Mouse (Mus musculus) left cerebral cortex, postnatal 4 days (tissue): Measurements from ENCODE around the gene Hsdl1. TPM values are rescaled to one million over a fixed set of nuclear protein-coding genes. Genes with fewer than 3 reads are reported as not detected.
A peak's percentile ranks its signal among the peaks of the same experiment; 100 is the strongest.

Experiments
- DNase-seq: peaks from one replicate; pipeline ENCODE4 v3.0.0-alpha.2; 2022
- intact Hi-C: fragments of 180-260 bp; cut with DNase I; formaldehyde crosslinking; loops from one replicate; pipeline ENCODE4 v1.15.1; 2025
- total RNA-seq, 2 experiments: library from RNA; stranded (reverse); gene quantifications; 2 replicates each; pipeline ENCODE4 v1.2.3; 2021

The Hsdl1 gene
- total RNA-seq, 2 experiments from 2014 or later, result 103 to 107 TPM

DNA sequence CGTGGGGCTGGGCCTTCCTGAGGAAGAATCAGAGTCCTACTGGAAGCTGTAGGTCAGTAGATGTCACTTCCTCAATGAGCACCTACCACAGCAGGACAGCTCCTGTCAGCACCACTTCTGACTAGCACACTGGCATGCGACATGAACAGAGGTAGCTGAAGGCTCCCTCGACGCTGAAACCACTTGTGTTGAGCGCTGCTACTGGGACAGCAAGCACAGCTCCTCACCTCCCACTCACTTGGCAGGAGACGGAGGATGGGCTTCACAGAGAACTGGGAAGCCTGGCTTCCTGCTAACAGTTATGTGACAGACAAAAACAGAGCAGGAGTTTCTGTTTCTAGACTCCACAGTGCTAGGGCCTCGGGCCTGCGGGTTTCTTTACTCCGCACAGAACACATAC is 43.0 kb downstream of the Hsdl1 start:
- intact Hi-C loops, result no loop called here
- no peak for DNase-seq

DNA sequence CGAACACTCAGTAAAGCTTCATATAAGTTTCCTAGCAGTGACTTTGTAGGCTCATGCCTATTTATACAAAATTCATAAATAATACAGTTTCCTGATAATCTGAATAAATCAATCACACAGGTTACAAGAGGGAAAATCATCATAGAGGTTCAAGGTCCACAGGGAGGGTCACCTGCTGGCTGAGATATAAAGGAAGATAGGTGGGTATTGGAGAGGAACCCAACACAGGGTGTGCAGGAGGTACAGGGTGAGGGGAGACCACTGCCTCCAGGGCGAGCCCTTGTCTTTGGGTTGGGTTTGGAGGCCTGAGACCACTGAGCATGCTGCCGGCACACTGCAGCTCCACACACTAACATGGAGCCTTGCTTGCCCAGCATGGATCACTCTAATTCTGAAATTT is 43.6 kb downstream of the Hsdl1 start:
- no peak for DNase-seq
- intact Hi-C loops, result no loop called here

DNA sequence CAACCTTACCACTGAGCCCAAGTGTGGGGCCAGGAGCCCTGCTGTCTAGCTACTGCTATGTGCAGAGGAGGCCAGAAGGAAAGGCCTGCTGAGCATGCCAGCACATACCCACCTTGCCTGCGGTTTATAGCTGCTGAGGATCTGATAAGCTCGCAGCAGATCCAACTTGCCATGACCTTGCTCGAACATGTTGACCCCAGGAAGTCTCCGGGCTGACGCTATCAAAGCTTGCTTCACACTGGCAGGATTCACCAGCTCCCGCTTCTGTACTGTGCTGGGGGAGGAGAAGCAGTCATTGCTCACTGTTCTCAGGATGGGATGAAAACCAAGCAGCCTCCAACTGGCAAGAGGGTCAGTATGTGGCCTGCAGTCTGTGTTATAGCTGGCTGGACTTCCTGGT is 44.0 kb downstream of the Hsdl1 start:
- no peak for DNase-seq
- intact Hi-C loops, result no loop called here

DNA sequence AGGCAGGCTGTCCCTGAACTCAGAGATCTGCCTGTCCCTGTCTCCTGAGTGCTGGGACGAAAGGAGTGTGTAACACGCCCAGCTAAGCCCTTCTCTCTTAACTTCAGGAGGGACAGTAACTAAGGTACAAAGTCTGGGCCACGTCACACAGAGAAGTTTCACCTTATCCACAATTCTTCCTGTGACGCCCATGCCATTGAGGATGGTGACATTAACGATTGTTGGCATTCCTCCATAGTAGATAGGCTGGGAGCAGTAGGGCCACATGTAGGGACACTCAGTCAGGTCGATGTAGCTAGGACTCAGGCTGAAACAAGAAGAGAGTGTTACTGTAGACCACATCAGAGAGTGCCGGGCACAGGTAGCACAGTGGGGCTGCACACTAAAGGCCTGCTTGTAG is 46.2 kb downstream of the Hsdl1 start:
- intact Hi-C loops, result no loop called here

DNA sequence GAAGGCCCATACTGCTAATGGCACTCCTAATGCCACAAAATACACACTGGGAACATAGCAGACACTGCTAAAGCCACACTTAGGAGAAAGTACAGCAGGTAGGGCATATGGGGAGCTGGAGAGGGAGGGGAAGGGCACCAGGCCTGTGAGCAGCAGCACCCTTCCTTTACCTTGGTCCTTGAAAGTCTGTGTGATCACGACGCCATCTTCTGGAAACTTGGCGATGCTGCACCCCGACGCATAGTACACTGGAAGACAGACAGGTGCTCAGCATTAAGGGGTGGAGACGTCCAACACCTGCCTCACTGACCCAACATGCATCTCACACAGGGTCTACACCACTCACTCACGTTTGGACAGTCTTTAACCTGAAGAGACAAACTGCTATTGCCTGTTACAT is 54.9 kb downstream of the Hsdl1 start:
- intact Hi-C loops, result loop anchor here (5.0 kb wide), 1 partner anchor 73 kb away; the partner anchor contains the start of gene Necab2
- DNase-seq, result no peak

More for the DNA sequence above, 46.2 kb downstream of the Hsdl1 start:
- DNase-seq, result no peak

DNA sequence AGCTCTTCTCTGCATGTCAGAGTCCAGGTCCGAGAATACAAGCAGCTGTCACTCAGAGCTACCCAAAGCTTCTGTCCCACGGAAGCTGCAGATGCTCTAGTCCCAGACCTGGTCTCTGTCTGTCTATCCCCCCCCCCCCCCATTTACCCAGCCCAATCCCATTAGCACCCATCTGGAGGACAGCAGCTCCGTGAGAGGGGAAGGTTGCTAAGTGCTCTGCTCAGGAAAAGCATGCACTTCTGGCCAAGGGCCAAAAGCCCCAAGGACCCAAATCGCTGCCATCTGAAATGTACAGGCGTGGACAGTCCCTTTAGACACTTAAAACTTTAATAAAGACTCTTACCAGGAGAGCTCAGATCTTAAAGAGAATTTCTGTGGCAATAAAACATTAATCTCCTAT is 58.3 kb downstream of the Hsdl1 start:
- intact Hi-C loops, result no loop called here
- peak; percentile 42 for DNase-seq

DNA sequence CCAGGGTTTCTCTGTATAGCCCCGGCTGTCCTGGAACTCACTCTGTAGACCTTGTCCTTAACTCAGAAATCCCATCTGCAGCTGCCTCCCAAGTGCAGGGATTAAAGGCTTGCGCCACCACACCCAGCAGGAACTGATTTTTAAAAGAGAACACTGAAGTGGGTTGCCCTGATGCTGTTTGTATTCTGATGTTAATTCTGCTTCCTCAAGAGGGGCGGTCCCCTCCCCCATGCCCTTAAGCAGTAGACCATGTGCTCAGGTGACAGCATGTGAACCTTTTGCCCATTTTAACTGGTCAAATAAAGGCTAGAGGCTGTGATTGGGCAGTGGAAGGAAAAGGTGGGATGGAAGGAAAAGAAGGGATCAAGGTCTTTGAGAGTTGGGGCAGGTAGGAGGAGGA is 59.2 kb downstream of the Hsdl1 start:
- DNase-seq, result no peak
- intact Hi-C loops, result no loop called here

DNA sequence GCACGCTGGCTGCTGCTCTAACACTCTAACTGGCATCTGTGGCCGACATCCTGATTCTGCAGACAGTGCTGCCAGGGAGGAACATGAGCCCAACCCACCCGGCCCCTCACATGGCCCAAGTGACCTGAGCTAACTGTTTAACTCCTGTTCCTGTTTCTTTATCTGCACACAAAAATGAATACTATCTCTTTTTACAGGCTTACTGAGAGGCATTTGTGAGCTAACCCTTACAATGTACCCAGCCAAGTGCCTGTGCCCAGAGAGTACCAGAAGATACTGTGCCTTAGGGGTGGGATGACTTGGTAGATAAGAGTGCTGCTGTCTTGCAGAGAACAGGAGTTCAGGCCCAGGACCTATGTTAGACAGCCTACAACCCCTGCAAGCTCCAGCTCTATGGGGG is 60.0 kb downstream of the Hsdl1 start:
- DNase-seq, result no peak
- intact Hi-C loops, result no loop called here

DNA sequence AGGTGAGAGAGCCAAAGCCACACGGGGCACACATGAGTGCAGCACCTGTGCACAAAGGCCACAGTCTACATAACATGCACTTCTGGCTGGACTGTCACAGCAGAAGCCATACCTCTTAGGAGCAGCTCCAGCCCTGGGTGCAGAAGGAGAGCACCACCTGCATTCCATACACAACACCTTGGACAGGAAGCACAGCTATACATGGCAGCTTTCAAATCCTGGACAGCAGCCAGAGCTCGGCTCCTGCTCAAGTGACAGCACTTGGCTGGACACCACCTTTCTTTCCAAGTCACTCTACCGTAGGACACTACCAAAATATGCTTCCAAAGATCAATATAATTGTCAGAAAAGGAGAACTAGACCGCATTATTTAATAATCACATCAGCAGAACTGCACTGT is 61.6 kb downstream of the Hsdl1 start:
- intact Hi-C loops, result no loop called here
- peak; percentile 44 for DNase-seq

Other genes starting within 250 kb of the Hsdl1 start
- 100 to 1,000 TPM; 443 to 507 TPM for gene Hsbp1, start 230.7 kb downstream of the Hsdl1 start, total RNA-seq
- gene Mlycd, start 180.3 kb downstream of the Hsdl1 start, total RNA-seq, result 10 to 100 TPM; 19.3 to 21.5 TPM
- gene Osgin1, start 141.1 kb downstream of the Hsdl1 start, total RNA-seq, result under 1 TPM in 1 of 2 experiments, not detected in 1; 0.30 TPM
- 10 to 100 TPM; 35.9 to 48.5 TPM for gene Necab2, start 128.5 kb downstream of the Hsdl1 start, total RNA-seq
- gene Slc38a8, start 73.5 kb downstream of the Hsdl1 start, total RNA-seq, result not detected
- 10 to 100 TPM; 68.7 to 72.1 TPM for gene Mbtps1, start 16.4 kb downstream of the Hsdl1 start, total RNA-seq
- under 1 TPM; 0.26 to 0.52 TPM for gene Dnaaf1, start 52 bp upstream of the Hsdl1 start, total RNA-seq
- 10 to 100 TPM; 15.8 to 15.9 TPM for gene Taf1c, start 30.0 kb upstream of the Hsdl1 start, total RNA-seq
- gene Adad2, start 37.6 kb upstream of the Hsdl1 start, total RNA-seq, result under 1 TPM in 1 of 2 experiments, not detected in 1; 0.42 TPM
- not detected for gene Kcng4, start 60.5 kb upstream of the Hsdl1 start, total RNA-seq
- gene Wfdc1, start 91.2 kb upstream of the Hsdl1 start, total RNA-seq, result 1 to 10 TPM; 3.6 to 4.9 TPM
- gene Atp2c2, start 124.8 kb upstream of the Hsdl1 start, total RNA-seq, result under 1 TPM; 0.14 to 0.16 TPM
- gene Tldc1, start 203.2 kb upstream of the Hsdl1 start, total RNA-seq, result 10 to 100 TPM; 15.0 to 16.7 TPM